ENCODE assay signal across 26 mouse cellular contexts in the genomic region with DNA sequence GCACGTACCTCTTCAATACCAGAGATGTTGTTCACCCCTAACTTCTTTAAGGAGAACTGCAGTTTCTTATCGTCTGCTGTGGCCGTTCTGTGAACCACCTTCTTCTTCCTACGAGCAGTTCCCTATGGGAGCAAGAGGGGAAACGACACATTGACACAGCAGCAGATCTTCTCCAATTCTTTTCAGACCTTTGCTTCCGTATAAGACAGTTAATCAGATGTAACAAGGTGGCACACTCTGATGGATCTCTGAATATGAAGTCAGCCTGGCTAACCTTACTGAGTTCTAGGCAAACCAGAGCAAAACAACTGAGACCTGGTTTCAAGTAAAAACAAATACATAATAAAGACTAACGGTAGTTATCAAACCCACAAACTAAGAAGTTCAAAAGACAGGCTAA. TPM values are rescaled to one million over a fixed set of nuclear protein-coding genes. Genes with fewer than 3 reads are reported as not detected.
"Had no signal": no experiment of that assay in that cellular context is flagged by ENCODE, and none has a peak within 500 bp of the region (broad histone marks: within the 10 kb centered on the region; RNA-seq: fewer than 3 reads in every experiment).

No protein-coding gene starts in this region.

- H3K9me3 ChIP-seq: limb, embryonic 10.5 days; limb, embryonic 13.5 days; midbrain, embryonic 13.5 days; neural tube, embryonic 12.5 days; neural tube, embryonic 15.5 days had no signal

- ATAC-seq: lung, postnatal 0 days; midbrain, embryonic 13.5 days had no signal

- H3K4me2 ChIP-seq: limb, embryonic 13.5 days; midbrain, embryonic 13.5 days; neural tube, embryonic 12.5 days; neural tube, embryonic 15.5 days had no signal

- H3K27ac ChIP-seq: kidney, postnatal 0 days; layer of hippocampus, adult 2 months; limb, embryonic 10.5 days; limb, embryonic 13.5 days; macrophage; midbrain, embryonic 13.5 days; neural tube, embryonic 12.5 days; neural tube, embryonic 15.5 days; stomach, postnatal 0 days had no signal

- DNase-seq: kidney, adult 2 months; kidney, postnatal 25 days; layer of hippocampus, adult 9-11 months; lung, embryonic 14.5 days; right cerebral cortex, adult 18-20 months; right cerebral cortex, postnatal 14 days; right cerebral cortex, postnatal 4 days; thymus, adult 2 months; thymus, postnatal 14 days; thymus, postnatal 4 days had no signal

- H3K4me3 ChIP-seq: layer of hippocampus, adult 2 months; limb, embryonic 10.5 days; limb, embryonic 13.5 days; midbrain, embryonic 13.5 days; neural tube, embryonic 12.5 days; neural tube, embryonic 15.5 days had no signal

- H3K27me3 ChIP-seq: limb, embryonic 13.5 days; midbrain, embryonic 13.5 days; neural tube, embryonic 12.5 days; neural tube, embryonic 15.5 days had no signal

- H3K9ac ChIP-seq: limb, embryonic 13.5 days; lung, embryonic 14.5 days; midbrain, embryonic 13.5 days; neural tube, embryonic 12.5 days; neural tube, embryonic 15.5 days had no signal

RNA-seq across cellular contexts. Expression of gene Gm21976, which starts 33.9 kb away (rescaled TPM):
- polyA plus RNA-seq: kidney, adult 2 months; kidney, embryonic 14.5 days; kidney, postnatal 0 days; large intestine, adult 2 months; limb, embryonic 10.5 days; limb, embryonic 13.5 days; liver, adult 2 months; liver, embryonic 16.5 days; lung, embryonic 14.5 days; lung, postnatal 0 days; macrophage; midbrain, embryonic 13.5 days; midbrain, postnatal 0 days; neural tube, embryonic 12.5 days; neural tube, embryonic 15.5 days; stomach, embryonic 14.5 days; stomach, postnatal 0 days had no signal

RNA-seq across cellular contexts. Expression of gene Foxd1, which starts 40.4 kb away (rescaled TPM):
- polyA plus RNA-seq: large intestine, adult 2 months; liver, adult 2 months; liver, embryonic 16.5 days; lung, embryonic 14.5 days; macrophage; stomach, embryonic 14.5 days; stomach, postnatal 0 days had no signal
